Mouse (Mus musculus) liver, embryonic 14.5 days (tissue): ENCODE results near the gene Pabpn1l.

Experiments
- CTCF ChIP-seq: IDR thresholded peaks from 2 replicates; pipeline ENCODE4 v1.5.1; 2016; ENCODE audit warnings: antibody characterized with exemption, low read depth, control low read depth
- EP300 ChIP-seq: IDR thresholded peaks from 2 replicates; pipeline ENCODE4 v1.6.1; 2016; ENCODE audit warnings: antibody characterized with exemption, low read depth

DNA sequence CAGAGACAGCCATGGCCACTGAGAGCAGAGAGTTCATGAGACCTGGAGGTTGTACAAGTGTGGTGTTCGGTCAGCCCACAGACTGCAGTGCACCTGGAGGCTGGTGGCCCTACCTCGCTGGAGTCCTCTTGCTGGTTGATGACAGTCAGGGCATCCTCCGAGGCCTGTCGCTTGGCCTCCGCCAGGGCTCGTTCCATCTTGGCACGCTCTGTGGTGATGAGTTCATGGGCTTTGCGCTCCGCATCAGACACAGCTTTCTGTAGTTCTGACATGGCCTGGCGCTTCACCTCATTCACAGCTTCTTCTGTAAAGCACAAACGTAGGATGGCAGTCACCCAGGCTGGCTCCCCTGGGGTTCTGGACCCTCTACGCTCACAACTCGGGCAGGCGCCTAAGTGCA, 10.7 kb upstream of the Pabpn1l start:
- TF ChIP-seq CTCF (no peak), EP300 (no peak)
